Mouse (Mus musculus) retina, adult 2 months (tissue): Measurements from ENCODE around the gene St3gal6.

ENCODE experiments used
- DNase-seq: peaks from one replicate; pipeline ENCODE4 v3.0.0-alpha.2; 2012; ENCODE audit warnings: low read depth, low spot score

Gene St3gal6

DNA sequence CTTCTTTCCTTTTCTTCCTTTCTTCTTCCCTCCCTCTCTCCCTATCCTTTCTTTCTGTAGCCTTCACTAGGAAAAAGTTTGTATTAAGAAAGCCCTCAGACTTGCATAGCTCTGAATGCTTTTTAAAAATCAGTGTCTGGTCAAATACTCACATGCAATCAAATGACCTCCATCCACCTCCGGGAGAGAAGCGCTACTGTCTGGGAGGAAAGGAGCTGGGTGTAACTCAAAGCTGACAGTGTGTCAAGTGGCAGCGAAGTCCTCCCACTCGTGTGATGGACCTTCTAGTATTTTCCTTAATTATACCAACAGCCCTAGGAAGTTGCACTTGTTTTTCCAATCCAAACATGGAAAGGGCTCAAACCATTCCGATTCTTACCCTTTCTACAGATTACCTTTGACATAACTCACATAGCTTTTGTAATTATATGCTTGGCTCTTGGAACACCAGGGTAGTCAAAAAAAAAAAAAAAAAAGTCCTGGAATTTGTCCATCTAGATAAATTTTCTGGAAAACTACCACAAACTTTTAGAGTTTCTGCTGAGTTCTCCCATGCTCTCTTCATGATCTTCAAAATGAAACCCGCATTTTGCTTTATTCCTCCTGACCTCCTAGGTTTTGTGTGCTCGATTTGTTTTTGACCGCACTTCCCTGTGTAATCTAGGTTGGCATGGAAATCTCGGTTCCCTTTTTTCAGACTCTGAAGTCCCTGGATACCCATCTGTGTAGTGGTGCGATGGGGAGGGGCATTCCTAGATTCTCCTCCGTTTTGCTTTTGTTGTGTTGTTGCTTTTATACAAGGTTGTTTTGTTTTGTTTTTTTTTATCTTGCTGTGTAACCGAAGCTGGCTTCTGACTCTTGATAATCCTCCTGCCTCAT is at the start of gene St3gal6:
Gene St3gal6 (minus strand): TSS at position 272 of the 879 bp plus-strand sequence.
- no peak for DNase-seq

DNA sequence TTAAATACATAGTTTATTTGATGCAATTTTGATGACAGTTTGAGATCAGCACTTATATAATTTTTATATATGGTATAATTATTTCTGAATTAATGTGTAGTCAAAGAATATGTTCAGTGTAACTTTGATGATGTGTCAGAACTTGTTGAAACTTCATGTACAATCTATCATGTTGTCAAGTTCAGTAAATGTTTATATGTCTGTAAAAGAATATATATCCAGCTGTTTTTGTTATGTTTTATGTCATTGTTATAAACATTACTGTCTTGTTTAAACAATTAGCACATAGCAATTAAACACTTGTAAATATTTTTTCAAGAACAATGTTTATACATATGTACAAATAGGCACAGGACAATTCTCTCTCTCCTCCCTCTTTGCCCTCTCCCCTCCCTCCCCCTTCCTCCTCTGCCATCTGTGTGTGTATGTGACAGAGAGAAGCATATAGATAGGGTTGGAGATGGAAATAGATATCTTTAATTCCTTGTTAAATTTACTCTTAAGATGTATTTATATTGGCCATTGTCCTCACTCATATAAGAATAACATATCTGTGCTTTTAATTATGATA is 46.7 kb upstream of the St3gal6 start:
- no peak for DNase-seq

DNA sequence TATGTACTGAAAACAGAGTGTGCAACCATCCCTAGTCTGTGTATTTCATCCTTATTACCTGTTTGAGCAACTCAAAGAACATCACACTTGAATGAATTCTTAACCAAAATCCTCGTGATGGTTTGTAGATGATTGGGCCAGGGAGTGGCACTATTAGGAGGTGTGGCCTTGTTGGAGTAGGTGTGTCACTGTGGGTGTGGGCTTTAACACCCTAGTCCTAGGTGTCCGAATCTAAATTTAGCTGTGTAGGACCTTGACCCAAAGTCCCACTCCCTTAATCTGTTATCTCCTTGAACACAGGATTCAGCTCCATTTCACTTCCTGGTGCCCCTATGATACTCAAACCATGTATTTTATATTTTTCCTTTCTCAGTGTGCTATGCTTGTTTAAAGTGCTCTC is 37.2 kb upstream of the St3gal6 start:
- DNase-seq = no peak

DNA sequence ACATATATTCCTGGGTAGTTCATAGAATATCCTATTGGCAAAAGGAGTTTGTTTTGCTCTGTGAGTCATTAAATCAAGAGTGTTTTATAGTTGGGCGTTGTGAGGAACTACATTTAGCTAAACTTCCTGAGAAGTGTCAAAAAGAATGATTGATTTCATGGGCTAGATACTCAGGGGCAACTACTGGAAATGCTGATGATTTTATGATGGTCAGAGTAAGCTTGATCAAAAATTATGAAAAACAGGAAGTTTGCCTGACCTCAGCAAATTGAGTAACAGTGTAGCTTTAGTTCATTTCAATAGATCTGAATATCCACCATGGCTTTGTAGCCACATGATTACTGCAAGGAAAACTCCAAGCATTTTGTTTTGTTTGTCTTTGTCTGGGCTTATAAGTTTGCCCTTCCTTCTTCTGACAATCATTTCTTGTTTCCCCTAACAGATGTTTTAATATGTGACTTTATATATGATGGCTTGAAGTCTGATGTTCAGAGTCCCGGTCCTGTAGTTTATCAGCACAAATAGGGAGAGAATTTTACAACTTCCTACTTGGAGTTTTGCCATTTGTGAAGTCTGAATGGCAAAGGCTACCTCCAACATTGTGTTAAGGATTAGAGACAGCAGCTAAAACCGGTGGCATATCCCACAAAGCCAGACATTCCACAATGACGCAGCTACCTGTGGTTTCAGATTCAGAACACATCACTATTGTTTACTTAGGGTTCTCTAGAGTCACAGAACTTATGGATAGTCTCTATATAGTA is 32.2 kb upstream of the St3gal6 start:
- DNase-seq = no peak

DNA sequence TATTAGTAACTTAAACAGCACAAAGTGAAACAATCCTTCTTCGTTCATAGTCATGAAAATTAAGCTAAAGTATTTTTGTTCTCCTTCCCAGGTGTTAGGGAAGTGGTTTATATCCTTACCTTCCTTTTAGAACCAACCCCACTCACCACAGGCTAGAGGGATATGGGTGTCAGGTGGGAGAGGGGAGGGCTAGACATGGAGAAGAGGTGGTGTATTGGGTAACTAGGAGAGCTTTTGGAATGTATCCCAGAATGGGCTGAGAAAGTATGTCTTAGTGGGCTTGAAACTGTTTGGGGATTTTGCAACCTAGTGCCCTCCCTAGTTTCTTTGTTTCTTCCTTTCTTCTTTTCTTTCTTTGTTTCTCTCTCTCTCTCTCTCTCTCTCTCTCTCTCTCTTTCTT is 30.6 kb upstream of the St3gal6 start:
- no peak for DNase-seq

- no peak for DNase-seq
These were observed 24.0 kb upstream of the St3gal6 start for GRCm38 (mm10) chr16:58548042-58548441.

GRCm38 (mm10) chr16:58546128-58546527 is 22.1 kb upstream of the St3gal6 start:
- no peak for DNase-seq

DNA sequence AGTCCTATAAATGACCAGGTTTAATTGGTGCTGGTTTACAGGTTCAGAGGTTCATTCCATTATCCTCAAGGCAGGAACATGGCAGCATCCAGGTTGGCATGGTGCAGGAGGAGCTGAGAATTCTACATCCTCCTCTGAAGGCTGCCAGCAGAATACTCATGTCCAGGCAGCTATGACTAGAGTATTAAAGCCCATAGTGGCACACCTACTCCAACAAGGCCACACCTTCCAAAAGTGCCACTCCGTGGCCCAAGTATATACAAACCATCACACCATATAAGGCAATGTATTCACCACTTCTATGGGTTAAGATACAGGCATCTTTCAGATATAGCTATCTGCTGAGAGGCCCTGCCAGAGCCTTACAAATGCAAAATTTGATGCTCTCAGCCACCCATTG is 15.4 kb upstream of the St3gal6 start:
- DNase-seq = no peak

- no peak for DNase-seq
These were observed 15.0 kb upstream of the St3gal6 start for GRCm38 (mm10) chr16:58539011-58539410.

GRCm38 (mm10) chr16:58536076-58536475 is 12.0 kb upstream of the St3gal6 start:
- no peak for DNase-seq

GRCm38 (mm10) chr16:58535236-58535635 is 11.2 kb upstream of the St3gal6 start:
- no peak for DNase-seq

DNA sequence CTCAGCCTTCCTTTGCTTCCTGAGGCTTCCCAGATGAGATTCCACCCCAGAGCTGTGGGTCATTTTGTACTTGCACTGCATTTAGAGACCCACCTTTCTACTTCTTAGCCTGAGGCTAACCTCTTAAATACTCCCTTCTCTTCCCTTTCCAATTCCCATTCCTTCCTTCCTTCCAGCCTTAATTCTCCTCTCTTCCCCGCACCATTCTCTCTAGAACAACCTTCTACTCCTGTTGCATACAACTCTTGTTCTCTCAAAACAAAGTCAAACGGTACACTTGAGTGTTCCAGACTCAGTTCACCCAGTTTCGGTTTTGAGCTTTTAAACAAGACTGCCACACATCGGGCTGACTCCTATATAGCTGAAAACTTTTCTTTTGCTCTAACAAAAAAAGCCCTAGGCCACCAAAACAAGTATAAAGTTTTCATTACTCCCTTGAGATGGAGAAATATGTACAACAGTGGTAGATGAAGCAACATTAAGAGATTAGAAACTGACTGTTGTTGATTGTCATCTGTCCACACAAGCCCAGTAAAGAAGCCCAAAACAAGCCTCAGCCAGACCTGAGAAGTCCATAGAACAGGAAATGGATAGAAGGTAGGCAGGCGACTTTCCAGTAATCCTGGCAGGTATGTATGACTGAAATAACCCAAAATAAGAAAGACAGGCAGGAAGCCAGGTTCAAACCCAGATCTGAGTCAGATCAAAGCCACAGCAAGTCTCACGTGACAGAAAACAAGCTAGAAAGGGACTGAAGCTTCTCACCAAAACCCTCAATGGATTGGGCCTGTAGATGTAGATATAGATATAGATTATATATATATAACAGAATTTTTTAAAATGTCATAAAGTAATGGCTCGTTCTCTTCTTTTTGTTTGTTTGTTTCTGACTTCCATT is 10.5 kb upstream of the St3gal6 start:
- DNase-seq = no peak

DNA sequence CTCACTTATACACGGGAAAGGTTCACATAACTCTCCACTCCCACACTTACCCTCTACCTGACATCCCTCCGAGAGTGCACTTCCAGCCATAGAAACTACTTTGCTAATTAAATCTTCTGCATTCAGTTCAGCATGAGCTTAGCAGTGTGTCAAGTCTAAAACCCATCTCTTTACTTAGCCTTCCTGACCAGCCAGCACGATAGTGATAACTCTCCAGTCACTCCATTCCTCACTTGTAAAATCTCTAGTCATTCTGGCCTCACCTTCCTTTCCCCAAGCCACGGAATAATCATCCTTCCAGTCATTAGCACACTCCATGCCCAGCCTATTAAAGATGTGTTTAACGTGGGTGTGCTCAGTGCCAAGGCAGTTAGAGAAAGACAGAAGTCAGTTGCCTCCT is 9.7 kb upstream of the St3gal6 start:
- DNase-seq = no peak

GRCm38 (mm10) chr16:58533254-58533653 is 9.2 kb upstream of the St3gal6 start:
- DNase-seq = no peak

GRCm38 (mm10) chr16:58532511-58532910 is 8.5 kb upstream of the St3gal6 start:
- DNase-seq = no peak

DNA sequence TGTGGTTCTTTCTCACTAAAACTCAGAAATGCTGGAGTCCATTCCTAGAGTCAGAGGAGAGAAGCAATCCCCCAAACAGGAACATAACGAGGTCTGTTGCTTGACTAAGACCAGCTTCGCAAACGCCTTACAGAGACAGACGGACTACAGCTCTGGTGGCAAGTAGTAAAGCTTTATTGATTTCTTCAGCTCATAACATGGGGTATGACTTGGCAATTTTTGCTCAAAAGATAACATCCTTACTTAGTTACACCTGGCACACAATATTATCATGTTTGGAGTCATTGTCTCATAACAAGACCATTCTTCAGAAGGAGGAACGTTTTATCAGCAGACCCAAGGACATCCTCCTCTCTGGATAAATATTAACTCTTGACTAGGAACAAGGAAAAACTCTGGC is 3.8 kb upstream of the St3gal6 start:
- DNase-seq = no peak

- DNase-seq = no peak
These were observed 2.7 kb upstream of the St3gal6 start for GRCm38 (mm10) chr16:58526729-58527128.

- DNase-seq = no peak
These were observed 1.8 kb upstream of the St3gal6 start for GRCm38 (mm10) chr16:58525832-58526231.

DNA sequence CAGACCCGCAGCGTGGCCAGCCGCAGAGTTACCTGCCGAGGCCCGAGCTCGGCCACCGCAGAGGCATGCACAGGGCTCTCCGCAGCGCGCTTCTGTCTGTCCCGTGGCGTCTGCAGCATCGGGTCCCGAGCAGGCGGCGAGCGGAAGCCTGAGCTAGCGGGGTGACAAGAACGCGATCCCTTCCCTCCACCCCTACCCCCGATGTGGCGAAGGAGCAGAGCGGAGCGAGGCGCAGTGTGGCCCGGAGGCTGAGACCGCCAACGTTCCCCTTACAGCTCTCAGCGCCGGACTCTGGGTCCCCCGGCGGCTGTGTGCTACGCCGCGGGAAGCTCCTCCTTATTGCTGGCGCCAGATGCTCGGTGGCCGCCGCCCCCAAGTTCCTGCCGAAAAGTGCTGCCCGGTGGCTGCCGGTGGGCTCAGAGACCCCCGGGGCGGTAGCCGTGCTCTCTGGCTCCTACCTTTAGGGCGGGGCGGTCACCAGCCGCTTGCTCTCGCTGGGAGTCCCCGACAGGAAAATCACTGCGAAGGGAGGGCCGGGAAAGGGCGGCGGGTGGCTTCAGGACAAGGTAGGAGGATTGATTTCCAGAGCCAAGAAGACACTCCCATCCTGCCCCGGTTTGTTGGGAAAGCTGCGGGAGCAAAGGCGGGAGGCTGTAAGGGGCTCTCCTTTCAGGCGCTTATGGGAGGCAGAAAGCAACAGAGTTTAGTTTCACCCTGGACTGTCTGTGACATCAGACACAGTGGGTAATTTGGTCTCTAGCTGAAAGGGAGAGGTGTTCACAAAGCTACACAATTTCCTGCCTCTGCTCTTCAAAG is 791 bp downstream of the St3gal6 start:
- DNase-seq = no peak

- no peak for DNase-seq
These were observed 1.4 kb downstream of the St3gal6 start for GRCm38 (mm10) chr16:58522677-58523043.

- no peak for DNase-seq
These were observed 2.1 kb downstream of the St3gal6 start for GRCm38 (mm10) chr16:58521900-58522299.
